Mouse (Mus musculus) right cerebral cortex, postnatal 25 days (tissue): ENCODE data around the gene Klrb1b.
"Not testable (repeated sequence)": the region's sequence is repeated elsewhere in the genome, so short reads cannot be mapped to it uniquely, and the experiment has no call there.

Experiments used
- DNase-seq: peaks from one replicate; pipeline ENCODE4 v3.0.0; 2022

Gene Klrb1b

GRCm38 (mm10) chr6:128797936-128798771 is 28.0 kb downstream of the Klrb1b start:
- DNase-seq, result no peak

GRCm38 (mm10) chr6:128797185-128797905 is 28.8 kb downstream of the Klrb1b start:
- no peak for DNase-seq

GRCm38 (mm10) chr6:128796321-128796955 is 29.7 kb downstream of the Klrb1b start:
- no peak for DNase-seq

- DNase-seq, result no peak
Measured at GRCm38 (mm10) chr6:128793734-128794133, 32.4 kb downstream of the Klrb1b start.

GRCm38 (mm10) chr6:128790491-128790994 is 35.6 kb downstream of the Klrb1b start:
- not testable (repeated sequence) for DNase-seq

- no peak for DNase-seq
Measured at GRCm38 (mm10) chr6:128789115-128789514, 37.0 kb downstream of the Klrb1b start, which contains the start of gene Klrb1c. Gene Klrb1c, minus strand, starts transcription at chr6:128789215.

GRCm38 (mm10) chr6:128788517-128788916 is 37.6 kb downstream of the Klrb1b start:
- DNase-seq, result no peak

- not testable (repeated sequence) for DNase-seq
Measured at GRCm38 (mm10) chr6:128786396-128786795, 39.7 kb downstream of the Klrb1b start.

GRCm38 (mm10) chr6:128769481-128770253 is 56.5 kb downstream of the Klrb1b start:
- DNase-seq, result no peak

GRCm38 (mm10) chr6:128768047-128768446 is 58.1 kb downstream of the Klrb1b start:
- DNase-seq, result no peak

- peak; percentile 9 for DNase-seq
Measured at GRCm38 (mm10) chr6:128766486-128767254, 59.5 kb downstream of the Klrb1b start.

GRCm38 (mm10) chr6:128765211-128765610 is 60.9 kb downstream of the Klrb1b start:
- DNase-seq, result no peak

- DNase-seq, result no peak
Measured at GRCm38 (mm10) chr6:128764598-128764997, 61.5 kb downstream of the Klrb1b start.

- DNase-seq, result peak; percentile 95
Measured at GRCm38 (mm10) chr6:128763736-128764523, 62.2 kb downstream of the Klrb1b start.
